Mouse (Mus musculus) hindbrain, embryonic 11.5 days (tissue): ENCODE measurements around the gene Gtf2h4. TPM values are rescaled to one million over a fixed set of nuclear protein-coding genes. Genes with fewer than 3 reads are reported as not detected.

ENCODE experiments used
- ATAC-seq: fragments of 200-750 bp; cut with Nextera tagmentation; 2 replicates; pipeline ENCODE4 v1.8.0; 2017; ENCODE audit warnings: mild to moderate bottlenecking, moderate TSS enrichment, moderate library complexity; ENCODE audit not compliant: low FRiP score
- DNase-seq: peaks from one replicate; pipeline ENCODE4 v3.0.0-alpha.2; 2015; ENCODE audit warnings: low spot score
- H3K27ac ChIP-seq: fragments of 300-500 bp; sonication (generic); 2 replicates; pipeline ENCODE4 v1.5.1; 2014; ENCODE audit warnings: mild to moderate bottlenecking, low read depth, low read length
- H3K27me3 ChIP-seq: fragments of 300-500 bp; sonication (generic); 2 replicates; pipeline ENCODE4 v1.6.1; 2014; ENCODE audit warnings: mild to moderate bottlenecking, low read length, moderate library complexity, mixed read lengths; ENCODE audit not compliant: control insufficient read depth, insufficient read depth
- H3K36me3 ChIP-seq: fragments of 300-500 bp; sonication (generic); 2 replicates; pipeline ENCODE4 v1.6.1; 2014; ENCODE audit warnings: mild to moderate bottlenecking, low read length, moderate library complexity, mixed read lengths; ENCODE audit not compliant: control insufficient read depth, insufficient read depth
- H3K4me1 ChIP-seq: fragments of 300-500 bp; sonication (generic); replicated peaks from 2 replicates; pipeline ENCODE4 v1.6.1; 2014; ENCODE audit warnings: low read length, mixed read lengths; ENCODE audit not compliant: control insufficient read depth, insufficient read depth
- H3K4me2 ChIP-seq: fragments of 300-500 bp; sonication (generic); replicated peaks from 2 replicates; pipeline ENCODE4 v1.6.1; 2014; ENCODE audit warnings: mild to moderate bottlenecking, low read depth, low read length
- H3K4me3 ChIP-seq: fragments of 300-500 bp; sonication (generic); 2 replicates; pipeline ENCODE4 v1.5.1; 2014; ENCODE audit warnings: low read depth, low read length
- H3K9ac ChIP-seq: fragments of 300-500 bp; sonication (generic); 2 replicates; pipeline ENCODE4 v1.6.1; 2014; ENCODE audit warnings: low read depth, low read length
- H3K9me3 ChIP-seq: fragments of 300-500 bp; sonication (generic); 2 replicates; pipeline ENCODE4 v1.6.1; 2016; ENCODE audit warnings: low read length; ENCODE audit not compliant: control insufficient read depth
- WGBS: fragments of 180-500 bp; shearing (Covaris S2); extraction: QIAGEN DNeasy Blood & Tissue Kit; methylation state at CpG from one replicate; pipeline ENCODE4 v1.1.7; 2014; 5-methylcytosine and 5-hydroxymethylcytosine counted together
- polyA plus RNA-seq: library from polyadenylated mRNA; unstranded; fragments of >200 nt; fragmentation: Nextera tagmentation; extraction: Ambion mirVana; gene quantifications from 2 replicates; pipeline ENCODE4 v1.2.1, GENCODE M21; 2014

Gene Gtf2h4
- polyA plus RNA-seq = 37.8 and 41.4 TPM in 2 replicates

DNA sequence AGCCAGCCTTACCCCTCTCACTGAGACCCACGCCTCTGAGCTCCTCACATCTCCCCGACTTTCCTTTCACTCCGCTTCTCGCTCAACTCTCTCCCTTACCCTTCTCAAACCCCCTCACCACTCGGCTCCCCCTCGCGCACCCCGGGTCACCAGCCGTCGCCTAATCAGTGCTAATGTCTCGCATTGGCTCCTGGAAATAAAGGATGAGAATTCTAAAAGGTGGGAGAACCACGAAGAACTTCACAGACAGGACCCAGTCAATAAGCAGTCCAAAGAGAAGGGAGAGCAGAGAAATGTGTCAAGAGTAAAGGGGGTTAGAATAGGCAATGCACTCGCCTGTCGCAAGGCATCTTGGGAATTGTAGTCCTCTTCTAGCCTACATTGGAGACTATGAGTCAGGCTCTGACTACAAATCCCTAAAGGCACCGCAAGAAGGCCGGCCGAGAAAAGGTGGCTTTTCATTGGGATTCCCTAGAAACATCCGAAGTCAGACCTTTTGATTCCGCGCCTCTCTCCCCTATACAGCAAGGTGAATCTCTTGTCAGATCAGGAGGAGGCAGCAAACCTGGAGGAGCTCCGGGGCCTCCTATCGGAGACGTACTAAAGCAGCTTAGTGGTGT, at the start of gene Gtf2h4:
Gene Gtf2h4, minus strand, starts transcription at position 324 of the 620 bp plus-strand sequence.
- no peaks in the 10 kb centered on the region for H3K27me3 ChIP-seq
- DNase-seq (peak; percentile 96), ATAC-seq (peak; percentile 94)
- no peaks in the 10 kb centered on the region for H3K9me3 ChIP-seq
- H3K4me3 ChIP-seq = peak within 1 kb of the TSS; percentile 56
- no peak within 1 kb of the TSS for H3K27ac ChIP-seq
- H3K4me1 ChIP-seq = no peaks in the 10 kb centered on the region
- H3K9ac ChIP-seq = peak within 1 kb of the TSS; percentile 82
- no peaks in the 10 kb centered on the region for H3K36me3 ChIP-seq
- WGBS = 3% methylated on average over 23 of the region's 23 CpGs
- peak within 1 kb of the TSS; percentile 65 for H3K4me2 ChIP-seq

DNA sequence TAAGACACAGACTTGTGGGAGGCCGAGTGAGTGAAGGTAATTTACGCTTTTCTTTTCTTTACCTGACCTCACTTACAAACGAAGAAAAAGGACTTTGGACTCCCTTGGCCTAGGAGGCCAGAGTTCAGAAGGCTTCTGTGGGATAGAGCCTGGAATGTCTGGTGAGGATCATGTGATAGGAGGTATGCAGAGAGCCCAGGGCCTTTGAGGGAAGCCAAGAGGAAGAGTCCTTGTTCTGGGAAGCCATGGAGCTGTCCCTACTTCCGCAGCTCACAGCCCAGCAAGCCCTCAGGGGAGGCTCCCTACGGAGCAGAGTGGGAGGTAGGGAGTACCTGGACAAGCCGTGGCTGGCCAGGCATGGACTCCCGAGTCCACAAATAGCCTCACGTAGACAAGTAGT, 48.1 kb upstream of the Gtf2h4 start:
- Histone ChIP-seq H3K27ac (no peak overlapping the region), H3K36me3 (no peaks in the 10 kb centered on the region), H3K27me3 (no peaks in the 10 kb centered on the region), H3K4me1 (no peaks in the 10 kb centered on the region), H3K9ac (no peak overlapping the region), H3K4me3 (no peak overlapping the region), H3K9me3 (no peaks in the 10 kb centered on the region), H3K4me2 (no peak overlapping the region)
- WGBS = 69% methylated on average over 8 of the region's 8 CpGs
- DNase-seq (no peak), ATAC-seq (no peak)

DNA sequence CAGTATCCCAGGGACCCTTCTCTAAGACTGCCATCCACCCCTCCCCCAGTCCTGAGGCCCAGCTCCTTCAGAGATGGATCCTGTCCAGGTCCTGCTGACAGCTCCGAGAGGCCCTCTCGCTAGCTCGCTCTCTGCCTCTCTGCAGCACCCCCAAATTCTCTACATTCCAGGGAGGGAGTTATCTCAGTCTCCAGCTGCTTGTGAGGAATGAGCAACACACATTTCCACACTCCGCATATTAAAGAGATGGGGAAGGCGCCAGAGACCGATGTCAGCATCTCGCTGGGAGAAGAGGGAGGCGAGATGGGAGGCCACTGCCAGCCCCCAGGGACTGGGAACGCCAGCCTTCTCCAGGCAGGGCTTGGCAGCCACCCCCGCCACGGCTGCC, 46.8 kb upstream of the Gtf2h4 start:
- Histone ChIP-seq H3K27me3 (no peaks in the 10 kb centered on the region), H3K4me1 (no peaks in the 10 kb centered on the region), H3K4me2 (no peak overlapping the region), H3K4me3 (no peak overlapping the region), H3K9me3 (no peaks in the 10 kb centered on the region), H3K36me3 (no peaks in the 10 kb centered on the region), H3K9ac (no peak overlapping the region), H3K27ac (no peak overlapping the region)
- no peak for DNase-seq
- 20% methylated on average over 10 of the region's 11 CpGs for WGBS
- ATAC-seq = no peak

DNA sequence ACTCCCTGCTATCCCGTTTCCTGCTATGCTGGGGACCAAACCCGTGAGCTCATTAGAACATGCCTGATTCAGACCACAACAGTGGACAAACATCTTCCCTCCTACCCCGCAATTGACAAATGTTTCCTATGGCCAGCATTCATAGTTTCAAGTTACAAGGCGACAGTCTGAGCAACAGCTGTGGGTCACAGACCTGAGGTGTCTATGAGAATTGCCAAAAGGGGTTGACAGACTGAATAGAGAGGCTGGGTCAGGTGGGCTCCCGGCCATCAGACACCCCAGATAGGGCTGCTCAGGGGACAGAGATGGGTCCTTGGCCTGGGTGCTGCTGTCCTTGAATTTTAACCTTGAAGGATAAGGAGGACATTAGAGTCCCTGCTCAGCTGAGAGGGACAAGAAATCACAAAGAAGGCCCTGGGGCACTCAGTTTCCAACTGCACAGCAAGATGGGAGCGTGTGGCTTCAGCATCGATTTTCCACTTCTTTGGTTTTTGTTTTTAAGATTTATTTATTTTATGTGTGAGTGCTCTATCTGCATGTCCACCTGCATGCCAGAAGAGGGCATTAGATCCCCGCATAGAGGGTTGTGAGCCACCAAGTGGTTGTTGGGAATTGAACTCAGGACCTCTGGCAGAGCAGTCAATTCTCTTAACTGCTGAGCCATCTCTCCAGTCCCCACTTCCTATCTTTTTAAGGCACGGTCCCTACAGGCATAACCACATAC, 46.2 kb upstream of the Gtf2h4 start:
- no peak for DNase-seq
- H3K36me3 ChIP-seq = no peaks in the 10 kb centered on the region
- no peaks in the 10 kb centered on the region for H3K9me3 ChIP-seq
- H3K4me3 ChIP-seq = no peak overlapping the region
- H3K4me1 ChIP-seq = no peaks in the 10 kb centered on the region
- H3K9ac ChIP-seq = no peak overlapping the region
- H3K27me3 ChIP-seq = no peaks in the 10 kb centered on the region
- no peak for ATAC-seq
- WGBS = 62% methylated on average over 9 of the region's 9 CpGs
- H3K27ac ChIP-seq = no peak overlapping the region
- no peak overlapping the region for H3K4me2 ChIP-seq

DNA sequence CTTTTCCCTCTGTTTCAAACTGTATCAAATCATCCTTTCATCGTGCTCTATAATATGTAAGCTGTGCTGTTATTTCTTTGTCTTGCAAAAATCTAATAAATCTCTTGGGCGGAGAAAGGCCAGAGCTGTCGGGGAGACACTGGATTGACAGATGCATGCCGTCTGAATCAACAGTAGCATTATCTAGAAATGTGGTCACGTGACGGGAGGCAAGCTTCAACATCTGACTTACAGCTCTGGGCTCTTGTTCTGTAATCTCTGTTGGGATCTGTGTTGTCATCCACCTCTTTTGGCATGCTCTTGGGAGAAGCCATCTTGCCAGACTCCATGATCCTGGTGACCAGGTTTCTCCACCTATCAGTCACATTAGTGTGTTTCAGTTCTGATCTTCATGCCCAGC, 43.5 kb upstream of the Gtf2h4 start:
- ATAC-seq (no peak), DNase-seq (no peak)
- Histone ChIP-seq H3K27me3 (no peaks in the 10 kb centered on the region), H3K4me1 (no peaks in the 10 kb centered on the region), H3K9ac (no peak overlapping the region), H3K27ac (no peak overlapping the region), H3K9me3 (no peaks in the 10 kb centered on the region), H3K4me2 (no peak overlapping the region), H3K36me3 (no peaks in the 10 kb centered on the region), H3K4me3 (no peak overlapping the region)
- 90% methylated on average over 6 of the region's 6 CpGs for WGBS

DNA sequence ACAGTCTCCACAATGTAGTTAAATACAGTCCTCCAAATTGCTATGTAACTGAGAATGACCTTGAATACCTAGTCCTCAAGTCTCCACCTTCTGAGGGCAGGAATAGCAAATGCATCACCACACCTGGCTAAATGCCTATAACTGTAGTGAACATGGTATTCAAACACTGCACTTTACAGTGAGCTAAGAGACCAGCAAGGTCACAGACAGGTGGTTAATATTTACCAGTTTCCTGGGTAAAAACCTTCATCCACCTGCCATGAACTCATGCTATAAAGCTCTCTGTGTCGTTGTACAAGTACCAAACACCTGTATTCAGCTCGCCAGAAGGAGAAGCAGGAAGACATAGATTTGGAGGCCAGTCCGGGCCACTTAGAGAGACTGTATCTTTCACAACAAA, 42.6 kb upstream of the Gtf2h4 start:
- no peak overlapping the region for H3K4me2 ChIP-seq
- no peaks in the 10 kb centered on the region for H3K27me3 ChIP-seq
- no peaks in the 10 kb centered on the region for H3K9me3 ChIP-seq
- ATAC-seq = no peak
- H3K36me3 ChIP-seq = no peaks in the 10 kb centered on the region
- no peak overlapping the region for H3K9ac ChIP-seq
- 93% methylated on average over 3 of the region's 3 CpGs for WGBS
- no peak overlapping the region for H3K27ac ChIP-seq
- no peak for DNase-seq
- no peak overlapping the region for H3K4me3 ChIP-seq
- no peaks in the 10 kb centered on the region for H3K4me1 ChIP-seq

DNA sequence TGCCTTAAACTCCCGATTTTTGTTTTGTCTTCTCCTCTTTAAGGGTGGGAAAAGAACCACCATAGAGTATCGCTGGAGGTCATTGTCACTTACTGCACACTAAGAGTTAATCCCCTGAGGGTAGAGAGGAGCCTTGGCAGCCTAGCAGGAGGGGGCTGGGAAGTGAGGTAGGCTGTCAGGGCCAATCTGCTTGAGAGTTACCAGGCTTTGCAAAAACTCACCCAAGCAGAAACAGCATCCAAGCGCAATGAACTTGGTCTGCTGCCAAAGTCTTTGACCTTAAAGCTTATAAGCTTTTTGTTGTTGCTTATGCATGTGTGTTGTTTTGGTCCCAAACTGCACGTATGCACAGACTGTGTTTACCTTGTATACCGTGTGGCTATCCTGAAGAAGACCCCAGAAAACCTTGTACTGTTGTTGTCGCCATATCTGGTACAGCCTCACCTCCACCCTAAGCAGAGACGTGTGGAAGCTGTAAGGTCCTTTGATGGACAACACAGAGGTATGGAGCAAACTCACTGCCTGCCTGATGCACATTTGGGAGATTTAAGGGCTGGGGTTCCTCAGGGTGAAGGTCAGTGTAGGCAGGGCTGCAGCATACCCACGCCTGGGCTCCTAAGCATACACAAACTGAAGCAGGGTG, 37.3 kb upstream of the Gtf2h4 start:
- peak; percentile 49 for ATAC-seq
- no peaks in the 10 kb centered on the region for H3K9me3 ChIP-seq
- no peaks in the 10 kb centered on the region for H3K36me3 ChIP-seq
- H3K4me1 ChIP-seq = peaks cover 7% of the 10 kb centered on the region; the same call in 1 of the 2 replicates
- 0 out of 2 replicates have a peak overlapping the region, but pooled peaks have one; percentile 19 for H3K27ac ChIP-seq
- H3K27me3 ChIP-seq = no peaks in the 10 kb centered on the region
- no peak overlapping the region for H3K4me3 ChIP-seq
- DNase-seq = peak; percentile 57
- H3K4me2 ChIP-seq = no peak overlapping the region
- WGBS = 40% methylated on average over 8 of the region's 8 CpGs
- no peak overlapping the region for H3K9ac ChIP-seq

DNA sequence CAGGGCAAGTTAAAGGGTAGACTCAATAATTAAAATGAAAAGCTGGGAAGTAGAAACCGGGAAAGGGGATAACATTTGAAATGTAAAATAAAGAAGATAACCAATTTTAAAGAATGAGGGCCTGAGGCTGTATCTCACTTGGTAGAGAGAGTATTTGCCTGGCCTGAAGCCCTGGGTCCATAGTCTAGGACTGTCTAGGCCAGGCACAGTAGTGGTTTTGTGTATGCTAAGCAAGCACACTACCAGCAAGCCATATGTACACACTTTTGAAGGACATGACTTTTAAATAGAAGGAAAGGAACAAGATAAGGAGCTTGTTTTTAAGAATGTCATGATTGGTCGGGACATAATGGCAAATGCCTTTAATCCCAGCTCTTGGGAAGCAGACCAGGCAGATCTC, 35.1 kb upstream of the Gtf2h4 start:
- no peaks in the 10 kb centered on the region for H3K36me3 ChIP-seq
- no peak overlapping the region for H3K4me3 ChIP-seq
- no peak overlapping the region for H3K9ac ChIP-seq
- no peaks in the 10 kb centered on the region for H3K27me3 ChIP-seq
- no peak for DNase-seq
- H3K27ac ChIP-seq = no peak overlapping the region
- no peak for ATAC-seq
- WGBS = 83% methylated on average over 2 of the region's 2 CpGs
- peaks cover 9% of the 10 kb centered on the region; the same call in 1 of the 2 replicates for H3K4me1 ChIP-seq
- no peaks in the 10 kb centered on the region for H3K9me3 ChIP-seq
- no peak overlapping the region for H3K4me2 ChIP-seq
